Mouse (Mus musculus) hindbrain, postnatal 0 days (tissue): Measurements from ENCODE around the gene Vpreb2. TPM values are rescaled to one million over a fixed set of nuclear protein-coding genes. Genes with fewer than 3 reads are reported as not detected.
"Not testable (repeated sequence)": the region's sequence is repeated elsewhere in the genome, so short reads cannot be mapped to it uniquely, and the experiment has no call there.

Experiments
- ATAC-seq: fragments of 200-750 bp; cut with Nextera tagmentation; 2 replicates; pipeline ENCODE4 v1.8.0; 2017; ENCODE audit warnings: mild to moderate bottlenecking, moderate TSS enrichment, moderate library complexity
- DNase-seq: peaks from one replicate; pipeline ENCODE4 v3.0.0-alpha.2; 2015; ENCODE audit warnings: low spot score
- H3K27ac ChIP-seq: fragments of 300-500 bp; sonication (generic); 2 replicates; pipeline ENCODE4 v1.5.1; 2014; ENCODE audit warnings: mild to moderate bottlenecking
- H3K27me3 ChIP-seq: fragments of 300-500 bp; sonication (generic); 2 replicates; pipeline ENCODE4 v1.6.1; 2014; ENCODE audit warnings: low read length, mixed read lengths; ENCODE audit not compliant: insufficient read depth
- H3K36me3 ChIP-seq: fragments of 300-500 bp; sonication (generic); 2 replicates; pipeline ENCODE4 v1.6.1; 2014; ENCODE audit warnings: low read length, mixed read lengths; ENCODE audit not compliant: insufficient read depth
- H3K4me1 ChIP-seq: fragments of 300-500 bp; sonication (generic); 2 replicates; pipeline ENCODE4 v1.6.1; 2014; ENCODE audit warnings: antibody characterized with exemption, low read length, mixed read lengths; ENCODE audit not compliant: insufficient read depth
- H3K4me2 ChIP-seq: fragments of 300-500 bp; sonication (generic); 2 replicates; pipeline ENCODE4 v1.6.1; 2014; ENCODE audit warnings: low read depth, mild to moderate bottlenecking, low read length, moderate library complexity, mixed read lengths
- H3K4me3 ChIP-seq: fragments of 300-500 bp; sonication (generic); 2 replicates; pipeline ENCODE4 v1.5.1; 2014; ENCODE audit warnings: low read length
- H3K9ac ChIP-seq: fragments of 300-500 bp; sonication (generic); replicated peaks from 2 replicates; pipeline ENCODE4 v1.6.1; 2014; ENCODE audit warnings: mild to moderate bottlenecking, low read length, moderate library complexity, mixed read lengths
- H3K9me3 ChIP-seq: fragments of 300-500 bp; sonication (generic); 2 replicates; pipeline ENCODE4 v1.6.1; 2016; ENCODE audit warnings: low read length, mixed read lengths
- CTCF ChIP-seq: IDR thresholded peaks from 2 replicates; pipeline ENCODE4 v1.5.1; 2016; ENCODE audit warnings: antibody characterized with exemption, control low read depth, low read depth
- WGBS: fragments of 180-500 bp; shearing (Covaris S2); extraction: QIAGEN DNeasy Blood & Tissue Kit; methylation state at CpG from one replicate; pipeline ENCODE4 v1.1.7; 2014; 5-methylcytosine and 5-hydroxymethylcytosine counted together
- polyA plus RNA-seq: library from polyadenylated mRNA; unstranded; fragments of >200 nt; fragmentation: Nextera tagmentation; extraction: Ambion mirVana; gene quantifications from 2 replicates; pipeline ENCODE4 v1.2.1, GENCODE M21; 2015
- total RNA-seq: library from RNA; depleted of rRNA; stranded (reverse); fragments of >200 nt; gene quantifications from 2 replicates; pipeline ENCODE4 v1.2.3, GENCODE M21; 2014

The Vpreb2 gene
- total and polyA plus RNA-seq, 2 experiments from 2014 or later, result not detected

- no peaks in the 10 kb centered on the region for H3K27me3 ChIP-seq
- H3K4me2 ChIP-seq, result no peak overlapping the region
- DNase-seq (no peak), ATAC-seq (no peak)
- H3K9me3 ChIP-seq, result no peaks in the 10 kb centered on the region
- H3K27ac ChIP-seq, result no peak overlapping the region
- 86% methylated on average over 7 of the region's 7 CpGs for WGBS
- no peaks in the 10 kb centered on the region for H3K4me1 ChIP-seq
- H3K4me3 ChIP-seq, result no peak overlapping the region
- H3K9ac ChIP-seq, result no peak overlapping the region
- no peaks in the 10 kb centered on the region for H3K36me3 ChIP-seq
- TF ChIP-seq CTCF, result no peak
Measured at GRCm38 (mm10) chr16:17962091-17962490, 18.1 kb upstream of the Vpreb2 start.

- no peak overlapping the region for H3K27ac ChIP-seq
- 81% methylated on average over 5 of the region's 5 CpGs for WGBS
- H3K4me1 ChIP-seq, result no peaks in the 10 kb centered on the region
Measured at GRCm38 (mm10) chr16:17971853-17972252, 8.4 kb upstream of the Vpreb2 start.

GRCm38 (mm10) chr16:17977840-17978239 is 2.4 kb upstream of the Vpreb2 start:
- not testable (repeated sequence) for DNase-seq
- WGBS, result 69% methylated on average over 7 of the region's 7 CpGs

More at GRCm38 (mm10) chr16:17971853-17972252, 8.4 kb upstream of the Vpreb2 start:
- Histone ChIP-seq H3K9me3 (no peaks in the 10 kb centered on the region), H3K27me3 (no peaks in the 10 kb centered on the region), H3K4me2 (no peak overlapping the region), H3K36me3 (no peaks in the 10 kb centered on the region), H3K4me3 (no peak overlapping the region), H3K9ac (no peak overlapping the region)
- TF ChIP-seq CTCF, result no peak
- DNase-seq (no peak), ATAC-seq (no peak)

GRCm38 (mm10) chr16:17983201-17983600 is 3.0 kb downstream of the Vpreb2 start:
- Histone ChIP-seq H3K4me3 (no peak overlapping the region), H3K36me3 (no peaks in the 10 kb centered on the region), H3K4me2 (no peak overlapping the region), H3K9ac (no peak overlapping the region), H3K4me1 (no peaks in the 10 kb centered on the region), H3K27ac (no peak overlapping the region), H3K27me3 (no peaks in the 10 kb centered on the region), H3K9me3 (no peaks in the 10 kb centered on the region)
- DNase-seq (no peak), ATAC-seq (no peak)
- TF ChIP-seq CTCF, result no peak
- WGBS, result 84% methylated on average over 2 of the region's 2 CpGs

More at GRCm38 (mm10) chr16:17977840-17978239, 2.4 kb upstream of the Vpreb2 start:
- not testable (repeated sequence) for H3K4me2 ChIP-seq, H3K9me3 ChIP-seq, H3K27ac ChIP-seq, H3K4me3 ChIP-seq, H3K27me3 ChIP-seq, H3K9ac ChIP-seq, H3K4me1 ChIP-seq, H3K36me3 ChIP-seq, ATAC-seq

- WGBS, result 69% methylated on average over 5 of the region's 5 CpGs
- Histone ChIP-seq H3K27me3 (no peaks in the 10 kb centered on the region), H3K36me3 (no peaks in the 10 kb centered on the region), H3K9ac (no peak overlapping the region), H3K4me1 (no peaks in the 10 kb centered on the region), H3K27ac (no peak overlapping the region), H3K4me3 (no peak overlapping the region), H3K9me3 (no peaks in the 10 kb centered on the region), H3K4me2 (no peak overlapping the region)
- TF ChIP-seq CTCF, result no peak
- ATAC-seq (no peak), DNase-seq (no peak)
Measured at GRCm38 (mm10) chr16:17984231-17984630, 4.0 kb downstream of the Vpreb2 start.

- Histone ChIP-seq H3K4me1 (no peaks in the 10 kb centered on the region), H3K9ac (no peak overlapping the region), H3K4me2 (no peak overlapping the region), H3K27ac (no peak overlapping the region), H3K4me3 (no peak overlapping the region), H3K9me3 (peaks cover 2% of the 10 kb centered on the region; the same call in 1 of the 2 replicates), H3K36me3 (no peaks in the 10 kb centered on the region), H3K27me3 (no peaks in the 10 kb centered on the region)
- ATAC-seq (no peak), DNase-seq (no peak)
- TF ChIP-seq CTCF, result no peak
- WGBS, result 61% methylated on average over 5 of the region's 5 CpGs
Measured at GRCm38 (mm10) chr16:17985078-17985477, 4.8 kb downstream of the Vpreb2 start.

GRCm38 (mm10) chr16:17986456-17987132 is 6.4 kb downstream of the Vpreb2 start:
- H3K9ac ChIP-seq, result no peak overlapping the region
- H3K4me2 ChIP-seq, result no peak overlapping the region
- 51% methylated on average over 10 of the region's 10 CpGs for WGBS
- H3K4me3 ChIP-seq, result no peak overlapping the region
- no peak overlapping the region for H3K27ac ChIP-seq
- ATAC-seq (peak; percentile 59; the same call in 1 of the 2 replicates), DNase-seq (peak; percentile 76)
- H3K36me3 ChIP-seq, result no peaks in the 10 kb centered on the region
- no peaks in the 10 kb centered on the region for H3K4me1 ChIP-seq
- no peaks in the 10 kb centered on the region for H3K27me3 ChIP-seq
- peaks cover 9% of the 10 kb centered on the region; the same call in 1 of the 2 replicates for H3K9me3 ChIP-seq
- peak; percentile 83 for TF ChIP-seq CTCF
